In the genomic region with DNA sequence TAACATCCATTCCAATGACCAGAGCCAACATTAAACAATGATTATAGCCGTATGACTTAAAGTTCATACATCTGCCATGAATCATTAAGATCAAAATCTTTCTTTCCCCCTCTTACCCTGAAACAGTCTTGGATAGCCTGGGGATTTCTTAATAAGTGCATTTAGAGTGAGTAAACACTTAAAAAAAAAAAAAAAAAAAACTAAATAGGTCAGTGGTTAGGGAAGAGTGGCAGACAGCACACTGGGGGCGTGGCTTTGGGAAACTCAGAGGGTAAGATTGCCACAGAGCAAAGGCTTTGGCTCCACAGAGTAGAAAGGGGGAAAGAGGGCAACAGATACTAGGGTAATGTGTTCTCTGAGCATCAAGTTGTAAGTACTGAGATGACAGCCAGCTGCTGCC, we compare ENCODE assay signal across 23 mouse cellular contexts.
DNase-seq lines count a peak whose midpoint lies in the region; ATAC-seq and TF ChIP-seq lines count a peak whose summit lies in the region.
"Had no signal": no experiment of that assay in that cellular context is flagged by ENCODE, and none has a peak within 500 bp of the region (broad histone marks: within the 10 kb centered on the region; RNA-seq: fewer than 3 reads in every experiment).

No protein-coding gene starts in this region.

- no peak for ATAC-seq in liver, embryonic 11.5 days (replicated peaks; ENCODE audit: low FRiP score)
- ATAC-seq: forebrain, embryonic 14.5 days; hindbrain, embryonic 16.5 days; inflammation-experienced regulatory T-cells, adult 6 months; intestine, postnatal 0 days had no signal

- no peaks in the 10 kb centered on the region for H3K9me3 ChIP-seq in liver, embryonic 11.5 days (ENCODE audit: control insufficient read depth, low read length)
- H3K9me3 ChIP-seq: embryonic facial prominence, embryonic 15.5 days; forebrain, embryonic 10.5 days; heart, embryonic 10.5 days; hindbrain, embryonic 12.5 days had no signal

- H3K4me1 ChIP-seq in liver, adult 2 months (ENCODE audit: control insufficient read depth, insufficient read depth, low read length) = no peaks in the 10 kb centered on the region
- no peaks in the 10 kb centered on the region for H3K4me1 ChIP-seq in liver, embryonic 11.5 days (replicated peaks; ENCODE audit: control insufficient read depth, insufficient read depth, low read length)
- H3K4me1 ChIP-seq: embryonic facial prominence, embryonic 15.5 days; forebrain, embryonic 10.5 days; heart, embryonic 10.5 days; hindbrain, embryonic 12.5 days had no signal

- H3K4me2 ChIP-seq in liver, embryonic 11.5 days = no peak overlapping the region
- H3K4me2 ChIP-seq: embryonic facial prominence, embryonic 15.5 days; hindbrain, embryonic 12.5 days had no signal

- no peaks in the 10 kb centered on the region for H3K27me3 ChIP-seq in liver, adult 2 months (ENCODE audit: control insufficient read depth, insufficient read depth, low read length)
- no peaks in the 10 kb centered on the region for H3K27me3 ChIP-seq in liver, embryonic 11.5 days (replicated peaks; ENCODE audit: control insufficient read depth, insufficient read depth, low read length)
- H3K27me3 ChIP-seq: embryonic facial prominence, embryonic 15.5 days; hindbrain, embryonic 12.5 days had no signal

- peak; percentile 29 for DNase-seq in adrenal gland, postnatal 14 days
- no peak for DNase-seq in adrenal gland, postnatal 4 days (ENCODE audit: low spot score in 2 of 2)
- DNase-seq in liver, adult 2 months (ENCODE audit: extremely low read depth, low read depth, low spot score) = peak; percentile 40
- DNase-seq in liver, embryonic 11.5 days (ENCODE audit: low spot score) = no peak
- peak; percentile 63 for DNase-seq in 3T3-L1 (ENCODE audit: low read depth, low spot score)
- peak; percentile 58 for DNase-seq in retina, postnatal 1 day
- DNase-seq in cerebellum, adult 11 months = no peak
- DNase-seq: cerebellum, adult 11-12 months; cerebellum, adult 9-11 months; cerebellum, postnatal 36 days; gastrocnemius, postnatal 10 days; heart, adult 18-20 months; heart, postnatal 10 days; heart, postnatal 4 days had no signal

- TF ChIP-seq CTCF in liver, adult 2 months (IDR thresholded peaks at IDR 0.05; ENCODE audit: low read depth, low read length) = no peak

- WGBS in liver, adult 2 months = 55% methylated on average over 2 of the region's 2 CpGs
- WGBS in liver, embryonic 11.5 days = 68% methylated on average over 2 of the region's 2 CpGs

- H3K36me3 ChIP-seq in liver, adult 2 months (ENCODE audit: control insufficient read depth, insufficient read depth, low read length) = no peaks in the 10 kb centered on the region
- H3K36me3 ChIP-seq in liver, embryonic 11.5 days (ENCODE audit: control insufficient read depth, insufficient read depth, low read length) = no peaks in the 10 kb centered on the region
- H3K36me3 ChIP-seq: embryonic facial prominence, embryonic 15.5 days; forebrain, embryonic 10.5 days; heart, embryonic 10.5 days; hindbrain, embryonic 12.5 days had no signal

- no peak overlapping the region for H3K27ac ChIP-seq in liver, adult 2 months (replicated peaks; ENCODE audit: insufficient read depth, low read depth, low read length)
- no peak overlapping the region for H3K27ac ChIP-seq in liver, embryonic 11.5 days (ENCODE audit: low read depth, low read length)
- H3K27ac ChIP-seq: embryonic facial prominence, embryonic 15.5 days; forebrain, embryonic 10.5 days; heart, embryonic 10.5 days; hindbrain, embryonic 12.5 days had no signal

- H3K79me2 ChIP-seq in liver, adult 2 months (ENCODE audit: control insufficient read depth, insufficient read depth, low read length) = no peaks in the 10 kb centered on the region

- no peak overlapping the region for H3K9ac ChIP-seq in liver, adult 2 months (ENCODE audit: low read depth, low read length)
- H3K9ac ChIP-seq in liver, embryonic 11.5 days (ENCODE audit: low read depth, low read length) = no peak overlapping the region
- H3K9ac ChIP-seq: embryonic facial prominence, embryonic 15.5 days; hindbrain, embryonic 12.5 days had no signal

- no peak overlapping the region for H3K4me3 ChIP-seq in liver, adult 2 months (ENCODE audit: insufficient read depth, low read depth, low read length)
- H3K4me3 ChIP-seq in liver, embryonic 11.5 days (ENCODE audit: low read depth, low read length) = no peak overlapping the region
- H3K4me3 ChIP-seq: embryonic facial prominence, embryonic 15.5 days; erythroblast, embryonic 14.5 days; forebrain, embryonic 10.5 days; heart, embryonic 10.5 days; hindbrain, embryonic 12.5 days had no signal

- TF ChIP-seq POLR2A in liver, adult 2 months (IDR thresholded peaks at IDR 0.05; ENCODE audit: extremely low read depth, insufficient read depth, low read length) = no peak

Comparison
In these comparisons a context has a peak if more than half of its experiments do, and no peak if none do; other contexts are left out.
1. DNase-seq: peak in adrenal gland, postnatal 14 days (single experiment), liver, adult 2 months (single experiment), 3T3-L1 (single experiment) and retina, postnatal 1 day (single experiment); none in adrenal gland, postnatal 4 days (0 of 2), liver, embryonic 11.5 days (single experiment) and cerebellum, adult 11 months (single experiment).